Mouse (Mus musculus): ENCODE data around the gene Fam151b.

Gene Fam151b

GRCm38 (mm10) chr13:92410486-92410885, 73.3 kb downstream of the Fam151b start:
- no peak for DNase-seq

GRCm38 (mm10) chr13:92403496-92403895, 80.3 kb downstream of the Fam151b start:
- no peak for DNase-seq

- no peak for DNase-seq
Observed at GRCm38 (mm10) chr13:92402063-92402462, 81.8 kb downstream of the Fam151b start.

All from right cerebral cortex, postnatal 25 days (tissue).